Mouse (Mus musculus) v-Abl transformed pro-B cells (cell line): Measurements from ENCODE around the gene Efl1.

ENCODE experiments used
- in situ Hi-C, 2 experiments: fragments of 400-800 bp; cut with MboI; formaldehyde crosslinking; loops; one replicate each; pipeline ENCODE4 v1.15.1; 2025; ENCODE audit not compliant: unreplicated experiment in 2 of 2

The Efl1 gene

DNA sequence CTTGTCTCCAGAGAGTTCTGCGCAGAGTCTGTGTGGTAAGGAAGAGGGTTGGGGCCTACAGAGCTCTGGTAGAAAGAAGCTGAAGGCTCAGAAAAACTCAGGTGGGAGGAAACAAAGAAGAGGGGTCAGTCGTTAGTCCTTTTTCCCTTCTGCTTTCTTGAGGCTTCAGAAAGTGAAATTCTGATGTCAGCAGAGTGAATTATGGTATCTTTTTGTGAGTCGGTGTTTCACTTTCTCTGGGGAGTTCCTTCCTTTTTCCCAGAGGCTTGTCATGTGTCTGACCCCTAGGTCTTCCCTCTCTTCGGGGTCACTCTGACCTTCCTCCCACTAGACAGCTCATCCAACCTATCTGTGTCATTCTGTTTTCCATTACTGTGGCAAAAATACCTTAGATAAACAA is 153.8 kb downstream of the Efl1 start:
- in situ Hi-C loops: no loop called here

DNA sequence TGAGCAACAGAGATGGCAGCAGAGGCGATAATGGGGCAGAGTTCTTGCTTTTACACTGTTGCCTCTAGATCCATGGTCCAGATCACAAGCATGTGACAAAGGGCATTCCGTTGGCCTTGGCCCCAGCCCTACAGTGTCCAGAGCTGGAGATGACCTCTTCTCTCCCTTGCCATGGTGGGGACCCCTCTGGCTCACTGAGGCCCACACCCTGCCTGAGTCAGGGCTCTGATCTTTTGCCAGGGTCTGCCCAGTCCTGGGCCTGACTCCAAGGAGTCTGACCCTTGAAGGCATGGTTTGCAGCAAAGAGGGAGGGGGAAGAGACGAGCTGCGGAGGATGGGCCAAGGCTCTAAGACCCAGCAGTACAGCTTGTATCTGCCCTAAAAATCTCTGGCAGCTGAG is 159.8 kb downstream of the Efl1 start:
- in situ Hi-C loops: no loop called here

DNA sequence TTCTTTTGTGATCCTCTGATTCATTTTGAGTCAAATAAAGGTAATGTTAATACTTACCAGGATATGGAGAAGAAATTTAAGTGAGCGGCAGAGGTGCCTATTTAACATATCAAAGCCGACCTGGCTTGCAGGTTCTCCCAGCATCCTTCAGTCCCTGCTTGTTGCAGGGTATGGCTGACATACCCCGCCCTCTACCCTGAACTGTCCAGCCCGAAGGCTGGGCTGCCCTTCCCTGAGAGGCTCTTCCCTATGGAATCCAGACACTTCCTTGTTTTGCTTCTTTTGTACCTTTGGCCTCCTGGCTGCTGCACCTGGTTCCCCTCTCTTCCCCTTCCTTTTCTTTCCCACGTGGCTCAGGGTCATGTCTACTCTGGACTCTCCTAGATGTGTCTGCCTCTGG is 160.7 kb downstream of the Efl1 start:
- in situ Hi-C loops: no loop called here

DNA sequence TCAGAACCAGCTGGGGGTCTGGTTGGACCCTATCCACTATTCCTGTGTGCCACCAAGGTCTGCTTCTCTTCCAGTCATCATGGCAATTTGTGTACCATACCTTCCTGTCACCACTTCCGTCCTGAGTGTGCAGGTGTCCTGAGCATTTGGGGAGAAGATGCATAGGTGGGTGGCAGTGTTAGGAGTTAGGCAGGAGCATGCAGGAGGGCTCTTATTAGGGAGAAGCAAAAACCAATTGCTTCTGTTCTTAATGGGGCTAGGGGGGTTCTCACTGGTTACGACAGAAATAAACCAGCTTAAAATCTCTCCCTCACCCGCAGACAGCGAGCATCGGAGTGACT is 162.4 kb downstream of the Efl1 start:
- in situ Hi-C loops: no loop called here

DNA sequence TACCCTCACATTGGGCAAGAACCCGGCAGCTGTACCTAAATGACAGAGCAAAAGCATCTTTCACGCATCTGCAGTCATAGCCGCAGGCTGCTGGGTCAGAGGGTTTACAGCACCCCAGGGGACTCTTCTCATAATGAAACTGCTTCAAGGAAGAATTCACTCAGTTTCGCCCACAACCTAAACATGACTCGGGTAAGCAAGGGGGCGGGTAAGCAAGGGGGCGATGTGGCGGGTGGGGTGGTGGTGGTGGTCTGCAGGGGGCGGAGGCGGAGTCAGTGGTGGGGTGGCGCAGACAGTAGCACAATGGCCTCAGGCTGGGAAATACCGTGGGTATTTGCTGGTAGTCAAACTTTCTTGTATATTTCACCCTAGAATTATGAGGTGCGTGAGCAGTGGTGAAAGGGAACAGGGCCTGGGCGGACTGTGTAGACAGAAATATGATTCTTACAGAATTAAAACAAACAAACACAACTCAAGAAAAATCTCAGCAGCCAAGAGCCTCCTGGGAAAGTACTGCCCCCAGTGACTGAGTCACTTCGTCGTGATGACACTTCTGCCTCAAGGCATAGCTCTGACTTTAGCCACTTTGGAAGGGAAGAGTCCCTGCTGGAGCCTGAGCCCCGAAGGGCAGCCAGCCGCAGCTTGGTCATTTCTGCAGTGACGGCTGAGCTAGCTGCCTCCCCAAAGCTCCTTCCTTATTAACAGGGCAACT is 162.9 kb downstream of the Efl1 start:
- in situ Hi-C loops: no loop called here

DNA sequence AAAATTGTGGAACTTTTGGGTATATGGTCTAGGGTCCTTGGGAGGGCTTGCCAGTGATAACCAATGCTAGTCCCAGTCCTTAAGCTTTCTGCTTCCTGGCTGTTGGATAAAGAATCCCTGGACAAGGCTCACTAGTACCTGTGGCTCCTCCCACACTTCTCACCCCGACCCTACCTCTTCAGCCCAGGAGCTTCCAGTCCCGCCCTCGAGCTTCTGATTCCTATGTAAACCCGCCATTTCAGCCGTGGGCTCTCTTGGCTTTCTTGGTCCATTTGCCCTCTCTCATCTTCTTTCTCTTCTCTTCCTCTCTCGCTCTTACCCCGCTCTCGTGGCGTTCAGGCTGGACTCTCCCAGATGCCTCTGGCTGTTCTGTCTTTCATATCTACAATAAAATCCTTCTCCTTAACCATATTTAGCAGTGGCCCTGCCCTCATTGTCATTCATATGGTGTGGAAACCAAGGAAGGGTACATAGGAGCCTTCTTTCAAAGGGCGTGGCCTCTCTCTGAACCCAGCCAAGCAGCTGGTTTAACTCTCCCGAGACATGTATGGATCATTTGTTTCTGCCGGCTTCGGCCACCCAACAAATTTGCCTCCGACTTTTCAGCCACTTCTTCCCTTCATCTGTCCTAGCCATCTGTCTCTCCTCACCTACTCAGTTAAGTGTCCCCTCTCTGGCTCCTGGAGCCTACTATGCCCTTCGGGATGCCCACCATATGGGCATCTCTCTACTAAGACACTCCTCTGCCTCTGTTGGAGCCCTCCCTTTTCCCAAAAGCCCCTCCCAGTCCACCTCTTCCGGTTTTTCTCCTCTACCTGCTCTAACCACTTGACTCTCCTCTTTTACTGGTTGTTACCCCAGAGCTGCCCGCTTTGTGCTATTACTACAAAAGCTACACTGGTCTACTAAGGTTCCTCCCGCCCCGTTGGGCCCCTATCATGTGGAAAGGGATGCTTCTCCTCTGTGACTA is 164.1 kb downstream of the Efl1 start:
- in situ Hi-C loops: no loop called here

DNA sequence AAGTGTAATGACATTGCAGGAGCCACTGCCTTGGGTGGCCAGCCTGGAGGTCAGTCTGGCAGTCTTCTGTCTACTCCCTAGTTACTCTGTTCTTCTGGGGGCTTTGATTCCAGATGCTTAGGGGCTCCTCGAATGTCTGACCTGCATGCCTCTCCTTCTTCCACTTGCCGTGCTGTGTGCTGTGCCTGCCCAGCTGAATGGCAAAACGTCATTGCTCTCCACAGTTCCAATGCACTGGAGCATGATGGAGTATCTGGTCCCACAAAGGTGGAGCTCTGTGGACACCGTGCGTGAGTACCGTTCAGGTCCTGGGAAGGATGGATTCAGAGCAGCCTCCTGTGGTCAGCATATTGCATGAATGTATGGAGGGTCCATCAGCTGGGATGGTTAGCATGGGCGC is 171.1 kb downstream of the Efl1 start:
- in situ Hi-C loops: no loop called here

DNA sequence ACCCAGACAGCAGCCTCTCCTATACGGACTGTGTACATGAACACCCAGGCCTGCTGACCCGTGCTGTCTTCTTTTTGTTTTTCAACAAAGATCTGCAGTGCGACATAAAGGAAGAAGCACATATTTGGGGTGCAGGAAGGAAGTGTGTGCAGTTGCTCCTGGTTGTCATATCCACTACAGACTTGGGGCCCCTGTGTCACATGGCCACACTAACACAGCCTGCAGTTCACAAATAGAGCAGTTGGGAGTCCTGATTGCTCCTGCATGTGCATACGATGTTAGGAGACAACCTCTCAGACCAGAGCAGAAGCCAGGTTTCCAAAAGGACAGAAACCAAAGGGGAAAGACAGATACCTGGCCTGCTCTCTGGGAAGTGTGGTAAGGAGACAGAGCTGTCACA is 172.2 kb downstream of the Efl1 start:
- in situ Hi-C loops: no loop called here

DNA sequence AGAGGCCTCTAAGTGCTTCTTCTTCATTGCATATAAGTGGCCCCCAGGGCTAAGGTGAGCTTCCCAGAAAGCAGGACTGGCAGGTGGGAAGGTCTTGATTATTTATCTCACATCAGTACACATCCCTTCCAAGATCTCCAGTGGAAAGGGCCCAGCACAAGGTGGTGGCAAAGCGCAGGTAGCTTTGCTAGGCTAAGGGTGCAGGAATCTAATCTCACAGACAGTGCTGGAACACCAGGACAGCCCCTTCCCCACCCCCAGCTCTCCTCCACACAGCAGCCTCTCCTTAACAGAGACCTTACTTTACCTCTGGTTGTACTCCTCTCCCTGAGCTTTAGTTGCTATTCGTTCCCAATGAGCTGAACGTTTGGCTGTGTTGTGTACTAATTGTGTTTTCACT is 173.1 kb downstream of the Efl1 start:
- in situ Hi-C loops: no loop called here

DNA sequence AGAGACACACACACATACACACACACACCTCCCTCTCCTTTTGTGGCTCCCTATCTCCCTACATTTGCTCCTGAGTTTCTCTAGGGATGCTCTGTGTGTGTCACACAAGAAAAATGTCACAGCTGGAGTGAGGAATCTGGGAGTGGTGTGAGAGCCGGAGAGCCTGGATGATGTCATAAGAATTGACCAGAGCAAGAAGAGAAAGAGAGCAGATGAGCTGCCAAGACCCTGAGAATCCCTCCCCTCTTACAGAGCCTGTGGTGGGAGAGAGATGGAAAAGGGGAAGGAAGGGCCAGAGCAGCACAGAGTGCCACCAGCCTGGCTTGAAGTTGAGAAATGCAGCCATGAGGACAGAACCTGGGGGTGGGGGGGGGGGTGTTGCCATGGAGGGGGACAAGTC is 174.1 kb downstream of the Efl1 start:
- in situ Hi-C loops: no loop called here
